Mouse (Mus musculus) ES-E14 (cell line): Measurements from ENCODE around the gene Pm20d1. TPM values are rescaled to one million over a fixed set of nuclear protein-coding genes. Genes with fewer than 3 reads are reported as not detected.

Experiments
- DNase-seq: peaks from one replicate; pipeline ENCODE4 v3.0.0-alpha.2; 2013; ENCODE audit warnings: low read depth, low spot score
- H3K27ac ChIP-seq: 2 replicates; pipeline ENCODE4 v1.5.1; 2012; ENCODE audit warnings: low read depth, mild to moderate bottlenecking, low read length, moderate library complexity, mixed read lengths; ENCODE audit not compliant: poor library complexity, insufficient read depth, severe bottlenecking
- H3K36me3 ChIP-seq: 2 replicates; pipeline ENCODE4 v1.6.1; 2012; ENCODE audit warnings: mild to moderate bottlenecking, low read length, moderate library complexity, mixed read lengths; ENCODE audit not compliant: control insufficient read depth, poor library complexity, insufficient read depth, severe bottlenecking
- H3K4me1 ChIP-seq, 2 experiments: fragments of 150-350 bp in 1 of 2; sonication (generic) in 1 of 2; 2 replicates each; pipeline ENCODE4 v1.6.1; 2012; ENCODE audit warnings: low read length in 2 of 2, mild to moderate bottlenecking in 1 of 2, mixed read lengths in 1 of 2; ENCODE audit not compliant: control insufficient read depth in 2 of 2, insufficient read depth in 2 of 2, poor library complexity in 1 of 2
- H3K4me3 ChIP-seq, 2 experiments: fragments of 150-350 bp in 1 of 2; sonication (generic) in 1 of 2; 2 replicates each; pipeline ENCODE4 v1.5.1; 2012; ENCODE audit warnings: low read length in 2 of 2, low read depth in 1 of 2, mild to moderate bottlenecking in 1 of 2, mixed read lengths in 1 of 2; ENCODE audit not compliant: insufficient read depth in 1 of 2, poor library complexity in 1 of 2, severe bottlenecking in 1 of 2
- H3K9ac ChIP-seq: 2 replicates; pipeline ENCODE4 v1.6.1; 2012; ENCODE audit warnings: low read depth, mild to moderate bottlenecking, low read length, mixed read lengths; ENCODE audit not compliant: poor library complexity, insufficient read depth, severe bottlenecking
- H3K9me3 ChIP-seq: fragments of 150-350 bp; sonication (generic); 2 replicates; pipeline ENCODE4 v1.6.1; 2012; ENCODE audit warnings: low read depth, mild to moderate bottlenecking, low read length; ENCODE audit not compliant: control insufficient read depth, insufficient read depth
- CHD2 ChIP-seq: IDR thresholded peaks from 2 replicates; pipeline ENCODE4 v1.6.1; 2014; ENCODE audit warnings: mild to moderate bottlenecking, low read depth, low read length, inconsistent platforms
- HCFC1 ChIP-seq: IDR thresholded peaks from 2 replicates; pipeline ENCODE4 v1.6.1; 2012; ENCODE audit warnings: low read length, inconsistent platforms, borderline replicate concordance; ENCODE audit not compliant: insufficient read depth
- MAFK ChIP-seq: IDR thresholded peaks from 2 replicates; pipeline ENCODE4 v1.6.1; 2014; ENCODE audit warnings: mild to moderate bottlenecking, low read depth, low read length, inconsistent platforms; ENCODE audit not compliant: insufficient read depth
- ZC3H11A ChIP-seq: IDR thresholded peaks from 2 replicates; pipeline ENCODE4 v1.6.1; 2012; ENCODE audit warnings: low read depth, mild to moderate bottlenecking, inconsistent platforms, low read length, borderline replicate concordance
- ZNF384 ChIP-seq: IDR thresholded peaks from 2 replicates; pipeline ENCODE4 v1.6.1; 2012; ENCODE audit warnings: low read depth, low read length, inconsistent platforms
- in situ Hi-C, 2 experiments: fragments of 600-800 bp; cut with MboI; formaldehyde crosslinking; loops; one replicate each; pipeline ENCODE4 v1.15.1; 2025; ENCODE audit warnings: low sequenced_read_pairs in 2 of 2, inconsistent platforms in 1 of 2; ENCODE audit not compliant: unreplicated experiment in 2 of 2
- total RNA-seq: library from RNA; depleted of rRNA; stranded (reverse); fragments of 300-350 nt; gene quantifications from 2 replicates; pipeline ENCODE4 v1.2.3, GENCODE M21; 2012

Pm20d1 gene
- total RNA-seq, 1 experiment: 2.0 TPM

GRCm38 (mm10) chr1:131757211-131757610, 40.0 kb upstream of the Pm20d1 start:
- H3K27ac ChIP-seq: no peak overlapping the region
- H3K9ac ChIP-seq: no peak overlapping the region
- TF ChIP-seq CHD2: no peak
- no peak for TF ChIP-seq HCFC1
- no peak for TF ChIP-seq MAFK
- no peak for TF ChIP-seq ZNF384
- TF ChIP-seq ZC3H11A: no peak
- H3K9me3 ChIP-seq: no peaks in the 10 kb centered on the region
- in situ Hi-C loops: no loop called here
- no peaks in the 10 kb centered on the region for H3K4me1 ChIP-seq
- no peaks in the 10 kb centered on the region for H3K36me3 ChIP-seq
- DNase-seq: no peak
- no peak overlapping the region for H3K4me3 ChIP-seq

- Histone ChIP-seq H3K9me3 (no peaks in the 10 kb centered on the region), H3K36me3 (no peaks in the 10 kb centered on the region), H3K27ac (no peak overlapping the region), H3K4me1 (no peaks in the 10 kb centered on the region), H3K4me3 (no peak overlapping the region), H3K9ac (no peak overlapping the region)
- in situ Hi-C loops: no loop called here
- DNase-seq: no peak
- TF ChIP-seq ZC3H11A (no peak), ZNF384 (no peak), MAFK (no peak), CHD2 (no peak), HCFC1 (no peak)
Observed at GRCm38 (mm10) chr1:131758796-131759195, 38.4 kb upstream of the Pm20d1 start.

DNA sequence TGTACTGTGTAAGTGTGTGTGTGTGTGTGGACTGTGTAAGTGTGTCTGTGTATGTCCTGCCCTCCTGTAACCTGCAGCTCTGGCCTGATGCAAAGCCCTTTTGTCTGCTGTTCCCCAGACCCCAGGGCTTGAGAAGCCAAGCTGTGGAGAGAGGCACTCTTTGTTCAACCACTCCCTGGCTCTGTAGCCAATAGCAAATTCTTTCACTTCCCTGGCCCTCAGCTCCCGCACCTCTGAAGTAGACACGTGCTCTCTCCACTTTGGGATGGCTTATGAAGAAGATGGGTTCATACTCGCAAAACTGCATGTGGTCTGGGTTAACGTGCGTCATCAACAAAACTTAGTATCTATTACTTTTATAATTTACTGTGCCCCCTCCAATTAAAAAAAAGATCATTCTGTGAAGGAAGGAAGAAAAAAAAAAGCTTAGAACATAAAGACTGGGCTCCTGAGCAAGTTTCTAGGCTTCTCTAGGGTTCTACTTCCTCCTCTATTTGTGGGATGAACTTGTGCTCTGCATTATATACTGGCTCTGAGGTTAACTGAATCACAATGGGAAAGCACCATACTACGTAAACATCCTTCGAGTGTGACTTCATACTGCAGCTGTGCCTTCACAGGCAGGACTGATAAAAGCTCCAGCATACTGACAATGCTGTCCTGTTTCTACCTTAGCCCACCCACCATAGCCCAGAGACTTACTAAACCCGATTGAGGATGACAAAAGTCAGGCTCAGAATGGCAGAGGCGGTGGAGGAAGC, 37.3 kb upstream of the Pm20d1 start:
- no peaks in the 10 kb centered on the region for H3K4me1 ChIP-seq
- in situ Hi-C loops: no loop called here
- DNase-seq: no peak
- no peak overlapping the region for H3K4me3 ChIP-seq
- H3K9me3 ChIP-seq: no peaks in the 10 kb centered on the region
- no peaks in the 10 kb centered on the region for H3K36me3 ChIP-seq
- no peak for TF ChIP-seq CHD2
- TF ChIP-seq MAFK: no peak
- no peak for TF ChIP-seq ZC3H11A
- no peak for TF ChIP-seq ZNF384
- no peak for TF ChIP-seq HCFC1
- H3K27ac ChIP-seq: no peak overlapping the region
- no peak overlapping the region for H3K9ac ChIP-seq

DNA sequence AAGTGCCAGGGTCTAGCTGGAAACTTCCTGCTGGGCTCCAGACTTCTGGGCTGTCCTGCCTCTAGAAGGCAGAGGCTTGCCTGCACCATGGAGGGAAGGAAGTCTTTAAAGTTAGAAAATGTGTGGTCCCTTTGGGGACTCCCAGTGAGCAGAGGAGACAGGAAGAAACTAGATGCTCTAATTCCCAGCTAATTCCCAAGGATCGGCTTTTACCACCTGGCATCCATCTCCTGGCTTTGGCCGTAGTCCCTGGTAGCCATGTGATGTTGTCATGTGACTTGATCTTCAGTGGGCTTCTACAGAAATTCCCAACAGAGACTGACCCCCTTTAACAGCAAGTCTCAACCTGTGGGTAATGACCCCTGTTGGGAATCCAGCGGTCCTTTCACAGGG, 36.8 kb upstream of the Pm20d1 start:
- Histone ChIP-seq H3K9me3 (no peaks in the 10 kb centered on the region), H3K4me3 (no peak overlapping the region), H3K9ac (no peak overlapping the region), H3K36me3 (no peaks in the 10 kb centered on the region), H3K27ac (no peak overlapping the region), H3K4me1 (peaks cover 0 to 3% of the 10 kb centered on the region in 2 experiments; a peak in 1 of 4 replicates)
- no peak for DNase-seq
- in situ Hi-C loops: no loop called here
- TF ChIP-seq CHD2 (no peak), MAFK (no peak), ZNF384 (no peak), HCFC1 (no peak), ZC3H11A (no peak)
